Mouse (Mus musculus) kidney, adult 2 months (tissue): ENCODE measurements around the gene Lmtk2. TPM values are rescaled to one million over a fixed set of nuclear protein-coding genes. Genes with fewer than 3 reads are reported as not detected.
A peak's percentile ranks its signal among the peaks of the same experiment; 100 is the strongest.

ENCODE experiments used
- DNase-seq: peaks from one replicate; pipeline ENCODE4 v3.0.0; 2021
- H3K27ac ChIP-seq: fragments of 200-500 bp; 2 replicates; pipeline ENCODE4 v1.5.1; 2012; ENCODE audit warnings: low read depth, low read length, control low read depth, inconsistent platforms; ENCODE audit not compliant: insufficient read depth
- H3K27me3 ChIP-seq: fragments of 200-500 bp; replicated peaks from 2 replicates; pipeline ENCODE4 v1.6.1; 2012; ENCODE audit warnings: mild to moderate bottlenecking, moderate library complexity, low read length, inconsistent platforms; ENCODE audit not compliant: control insufficient read depth, insufficient read depth
- H3K36me3 ChIP-seq: fragments of 200-500 bp; 2 replicates; pipeline ENCODE4 v1.6.1; 2012; ENCODE audit warnings: mild to moderate bottlenecking, moderate library complexity, low read length, inconsistent platforms; ENCODE audit not compliant: control insufficient read depth, insufficient read depth
- H3K4me1 ChIP-seq: fragments of 200-500 bp; 2 replicates; pipeline ENCODE4 v1.6.1; 2011; ENCODE audit warnings: low read length; ENCODE audit not compliant: control insufficient read depth, insufficient read depth
- H3K4me3 ChIP-seq: fragments of 200-500 bp; 2 replicates; pipeline ENCODE4 v1.5.1; 2011; ENCODE audit warnings: mild to moderate bottlenecking, low read depth, low read length, control low read depth; ENCODE audit not compliant: insufficient read depth
- CTCF ChIP-seq: fragments of 200-500 bp; conservative IDR thresholded peaks from 2 replicates; pipeline ENCODE4 v1.5.1; 2011; ENCODE audit warnings: low read depth, mild to moderate bottlenecking, control low read depth, low read length, moderate library complexity, mixed read lengths; ENCODE audit not compliant: insufficient read depth, insufficient read length
- POLR2A ChIP-seq: fragments of 200-500 bp; IDR thresholded peaks from one replicate; pipeline ENCODE4 v1.6.1; 2011; ENCODE audit warnings: low read depth, low read length, control low read depth
- WGBS: fragments of 180-500 bp; shearing (Covaris S2); methylation state at CpG from one replicate; pipeline ENCODE4 v1.1.7; 2018; 5-methylcytosine and 5-hydroxymethylcytosine counted together
- polyA plus RNA-seq: library from polyadenylated mRNA; depleted of rRNA; stranded (reverse); fragments of >200 nt; gene quantifications from 2 replicates; pipeline ENCODE4 v1.2.3, GENCODE M21; 2012

Lmtk2 gene
- polyA plus RNA-seq, 1 experiment = 30.6 TPM

DNA sequence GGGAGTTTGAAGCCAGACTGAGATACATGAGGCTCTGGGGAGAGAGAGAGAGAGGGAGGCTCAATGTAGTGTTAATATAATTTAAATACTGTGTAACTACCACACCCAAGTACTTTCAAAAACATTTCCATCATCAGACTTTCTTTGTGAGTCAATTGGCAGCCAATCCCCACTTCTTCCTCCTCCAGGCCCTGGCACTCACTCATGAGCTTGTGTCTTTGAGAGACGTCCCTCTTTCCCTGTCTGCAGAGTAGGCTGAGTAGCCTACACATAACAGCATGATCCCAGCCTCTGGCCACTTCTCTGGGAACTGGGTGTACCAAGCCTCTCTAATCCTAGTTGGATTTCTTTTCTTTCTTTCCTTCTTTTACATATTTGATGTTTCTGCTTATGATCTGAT, 29.0 kb upstream of the Lmtk2 start:
- no peak overlapping the region for H3K4me3 ChIP-seq
- no peaks in the 10 kb centered on the region for H3K27me3 ChIP-seq
- WGBS = 53% methylated on average over 1 of the region's 1 CpGs
- no peak for DNase-seq
- H3K27ac ChIP-seq = no peak overlapping the region
- no peak for TF ChIP-seq CTCF
- no peak for TF ChIP-seq POLR2A
- no peaks in the 10 kb centered on the region for H3K36me3 ChIP-seq
- H3K4me1 ChIP-seq = no peaks in the 10 kb centered on the region

DNA sequence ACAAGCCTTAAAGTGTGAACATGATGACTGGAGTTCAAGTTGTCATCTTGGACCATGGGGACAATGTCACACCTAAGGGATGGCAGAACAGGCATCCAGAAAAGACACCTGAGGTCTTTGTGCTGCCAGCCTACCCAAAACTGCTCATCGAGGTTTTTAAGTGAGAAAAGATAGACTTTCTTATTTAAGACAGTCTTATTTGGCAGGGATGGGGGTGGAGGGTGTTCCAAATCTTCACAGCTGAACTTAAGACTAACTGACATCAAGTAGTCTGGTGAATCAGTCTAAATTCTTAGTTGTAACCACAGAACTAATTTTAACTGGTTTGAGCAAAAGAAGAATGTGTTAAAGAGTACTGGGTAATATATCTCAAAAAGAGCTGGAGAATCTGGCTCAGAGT, 22.7 kb upstream of the Lmtk2 start:
- H3K4me3 ChIP-seq = no peak overlapping the region
- no peak overlapping the region for H3K27ac ChIP-seq
- peaks cover 2% of the 10 kb centered on the region; the same call in 1 of the 2 replicates for H3K4me1 ChIP-seq
- no peak for DNase-seq
- no peaks in the 10 kb centered on the region for H3K36me3 ChIP-seq
- H3K27me3 ChIP-seq = no peaks in the 10 kb centered on the region
- WGBS = 53% methylated on average over 1 of the region's 1 CpGs
- no peak for TF ChIP-seq POLR2A
- TF ChIP-seq CTCF = no peak

GRCm38 (mm10) chr5:144080886-144081285, 19.4 kb upstream of the Lmtk2 start:
- no peak for DNase-seq
- Histone ChIP-seq H3K4me1 (peaks cover 4% of the 10 kb centered on the region; the same call in 1 of the 2 replicates), H3K27me3 (no peaks in the 10 kb centered on the region), H3K27ac (no peak overlapping the region), H3K4me3 (no peak overlapping the region), H3K36me3 (no peaks in the 10 kb centered on the region)
- no peak for TF ChIP-seq CTCF
- TF ChIP-seq POLR2A = no peak
- 52% methylated on average over 2 of the region's 2 CpGs for WGBS

GRCm38 (mm10) chr5:144082006-144082405, 18.2 kb upstream of the Lmtk2 start:
- Histone ChIP-seq H3K27me3 (no peaks in the 10 kb centered on the region), H3K4me3 (no peak overlapping the region), H3K27ac (no peak overlapping the region), H3K36me3 (no peaks in the 10 kb centered on the region), H3K4me1 (peaks cover 6% of the 10 kb centered on the region; the same call in 1 of the 2 replicates)
- TF ChIP-seq POLR2A (no peak), CTCF (no peak)
- DNase-seq = no peak
- 84% methylated on average over 5 of the region's 5 CpGs for WGBS

DNA sequence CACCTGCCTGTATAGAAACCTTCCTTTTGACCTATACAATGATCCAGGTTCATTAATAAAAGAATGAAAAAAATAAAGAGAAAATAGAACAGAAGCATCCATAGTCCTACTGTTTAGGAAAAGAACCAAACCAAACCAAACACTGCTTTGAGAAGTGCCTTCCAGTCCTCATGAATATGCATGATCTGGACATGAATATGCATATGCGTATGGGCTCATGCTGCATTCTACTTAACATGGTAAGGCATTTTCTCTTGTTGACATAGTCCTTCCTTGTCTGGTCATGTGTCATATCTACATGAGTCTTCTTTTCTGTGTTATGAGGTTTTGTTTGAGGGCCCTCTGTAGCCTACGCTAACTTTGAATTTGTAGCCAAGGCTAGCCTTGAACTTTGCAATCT, 16.7 kb upstream of the Lmtk2 start:
- Histone ChIP-seq H3K36me3 (no peaks in the 10 kb centered on the region), H3K27ac (no peak overlapping the region), H3K4me3 (no peak overlapping the region), H3K4me1 (peaks cover 5% of the 10 kb centered on the region; the same call in 1 of the 2 replicates), H3K27me3 (no peaks in the 10 kb centered on the region)
- no peak for TF ChIP-seq CTCF
- no peak for TF ChIP-seq POLR2A
- no peak for DNase-seq
- 100% methylated on average over 2 of the region's 2 CpGs for WGBS

DNA sequence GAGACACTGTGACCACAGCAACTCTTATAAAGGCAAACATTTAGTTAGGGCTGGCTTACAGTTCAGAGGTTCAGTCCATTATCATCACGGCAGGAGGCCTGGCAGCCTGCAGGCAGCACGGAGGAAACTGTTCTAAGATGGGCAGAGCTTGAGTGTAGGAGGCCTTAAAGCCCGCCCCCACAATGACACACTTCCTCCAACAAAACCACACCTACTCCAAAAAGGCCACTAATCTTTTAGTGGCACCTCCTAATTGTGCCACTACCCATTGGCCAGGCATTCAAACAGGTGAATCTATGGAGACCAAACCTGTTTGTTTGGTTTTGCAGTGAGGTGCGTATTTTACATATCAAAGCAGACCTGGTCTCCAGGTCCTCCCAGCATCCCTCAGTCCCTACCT, 16.0 kb upstream of the Lmtk2 start:
- Histone ChIP-seq H3K36me3 (no peaks in the 10 kb centered on the region), H3K27me3 (no peaks in the 10 kb centered on the region), H3K4me1 (peaks cover 5% of the 10 kb centered on the region; the same call in 1 of the 2 replicates), H3K4me3 (no peak overlapping the region), H3K27ac (no peak overlapping the region)
- 54% methylated on average over 4 of the region's 4 CpGs for WGBS
- TF ChIP-seq POLR2A (no peak), CTCF (no peak)
- no peak for DNase-seq

DNA sequence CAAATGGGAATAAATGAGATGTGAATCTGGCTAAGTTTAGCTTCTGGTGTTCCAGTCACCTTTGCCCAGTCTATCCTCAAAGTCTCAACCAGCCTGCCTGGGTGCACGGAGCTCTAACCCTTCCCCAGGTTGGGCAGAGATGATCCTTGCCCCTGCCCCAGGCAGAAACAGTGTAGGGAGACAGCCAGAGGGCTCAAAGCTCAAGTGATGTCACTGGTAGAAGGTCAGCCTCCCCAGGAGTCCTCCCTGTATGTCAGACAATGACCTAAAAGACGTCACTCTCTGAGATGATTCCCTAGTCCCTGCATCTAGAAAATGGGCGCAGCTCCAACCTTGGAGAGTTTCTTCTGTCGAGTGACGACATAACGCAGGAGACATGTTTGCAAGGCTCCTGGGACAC, 14.5 kb upstream of the Lmtk2 start:
- 65% methylated on average over 6 of the region's 6 CpGs for WGBS
- no peaks in the 10 kb centered on the region for H3K27me3 ChIP-seq
- no peaks in the 10 kb centered on the region for H3K36me3 ChIP-seq
- peaks cover 5% of the 10 kb centered on the region; the same call in 1 of the 2 replicates for H3K4me1 ChIP-seq
- DNase-seq = peak; percentile 88
- TF ChIP-seq CTCF = no peak
- TF ChIP-seq POLR2A = no peak
- peak overlapping the region; percentile 41; the same call in 1 of the 2 replicates for H3K27ac ChIP-seq
- H3K4me3 ChIP-seq = no peak overlapping the region

- Histone ChIP-seq H3K27ac (no peak overlapping the region), H3K4me1 (peaks cover 5% of the 10 kb centered on the region; the same call in 1 of the 2 replicates), H3K36me3 (no peaks in the 10 kb centered on the region), H3K4me3 (no peak overlapping the region), H3K27me3 (no peaks in the 10 kb centered on the region)
- no peak for DNase-seq
- WGBS = 29% methylated on average over 2 of the region's 2 CpGs
- TF ChIP-seq POLR2A (no peak), CTCF (no peak)
Measured at GRCm38 (mm10) chr5:144086494-144086893, 13.7 kb upstream of the Lmtk2 start.
